Mouse (Mus musculus) heart, embryonic 13.5 days (tissue): Measurements from ENCODE around the gene Thoc6. TPM values are rescaled to one million over a fixed set of nuclear protein-coding genes. Genes with fewer than 3 reads are reported as not detected.
A peak's percentile ranks its signal among the peaks of the same experiment; 100 is the strongest.

Experiments used
- ATAC-seq: fragments of 200-750 bp; cut with Nextera tagmentation; 2 replicates; pipeline ENCODE4 v1.8.0; 2017; ENCODE audit warnings: moderate TSS enrichment; ENCODE audit not compliant: insufficient number of reproducible peaks, low FRiP score, low TSS enrichment; ENCODE audit errors: extremely low read depth
- H3K27ac ChIP-seq: fragments of 300-500 bp; sonication (generic); replicated peaks from 2 replicates; pipeline ENCODE4 v1.5.1; 2015; ENCODE audit warnings: moderate library complexity, mild to moderate bottlenecking, inconsistent platforms
- H3K27me3 ChIP-seq: fragments of 300-500 bp; sonication (generic); replicated peaks from 2 replicates; pipeline ENCODE4 v1.6.1; 2015; ENCODE audit warnings: mild to moderate bottlenecking, inconsistent platforms
- H3K36me3 ChIP-seq: fragments of 300-500 bp; sonication (generic); 2 replicates; pipeline ENCODE4 v1.6.1; 2015; ENCODE audit warnings: mild to moderate bottlenecking, inconsistent platforms
- H3K4me1 ChIP-seq: fragments of 300-500 bp; sonication (generic); 2 replicates; pipeline ENCODE4 v1.6.1; 2015; ENCODE audit warnings: inconsistent platforms
- H3K4me2 ChIP-seq: fragments of 300-500 bp; sonication (generic); 2 replicates; pipeline ENCODE4 v1.6.1; 2015; ENCODE audit warnings: inconsistent platforms, mild to moderate bottlenecking, moderate library complexity
- H3K4me3 ChIP-seq: fragments of 300-500 bp; sonication (generic); 2 replicates; pipeline ENCODE4 v1.5.1; 2015; ENCODE audit warnings: moderate library complexity, mild to moderate bottlenecking, inconsistent platforms
- H3K9ac ChIP-seq: fragments of 300-500 bp; sonication (generic); 2 replicates; pipeline ENCODE4 v1.6.1; 2015; ENCODE audit warnings: inconsistent platforms, mild to moderate bottlenecking, moderate library complexity
- H3K9me3 ChIP-seq: fragments of 300-500 bp; sonication (generic); 2 replicates; pipeline ENCODE4 v1.6.1; 2016; ENCODE audit warnings: inconsistent platforms
- WGBS: fragments of 180-500 bp; shearing (Covaris S2); methylation state at CpG from one replicate; pipeline ENCODE4 v1.1.7; 2015; ENCODE audit warnings: mixed read lengths; 5-methylcytosine and 5-hydroxymethylcytosine counted together
- polyA plus RNA-seq: library from polyadenylated mRNA; unstranded; fragments of >200 nt; fragmentation: Nextera tagmentation; extraction: Ambion mirVana; gene quantifications from 2 replicates; pipeline ENCODE4 v1.2.1, GENCODE M21; 2015

Gene Thoc6
- 32.4 and 37.3 TPM in 2 replicates for polyA plus RNA-seq

GRCm38 (mm10) chr17:23673424-23674073 lies at the start of gene Thoc6, which contains the start of gene Hcfc1r1:
TSS of gene Thoc6 (minus strand) at chr17:23673882.
TSS of gene Hcfc1r1 (plus strand) at chr17:23673596.
- H3K4me1 ChIP-seq = peaks cover 41% of the 10 kb centered on the region

GRCm38 (mm10) chr17:23722376-23723125 lies 48.9 kb upstream of the Thoc6 start, which contains the start of gene 1520401A03Rik:
TSS of gene 1520401A03Rik (minus strand) at chr17:23722783.
- H3K27me3 ChIP-seq = peaks cover 24% of the 10 kb centered on the region
- WGBS = 36% methylated on average over 7 of the region's 7 CpGs
- no peaks in the 10 kb centered on the region for H3K9me3 ChIP-seq
- peaks cover 13% of the 10 kb centered on the region for H3K4me1 ChIP-seq
- ATAC-seq = no peak
- H3K36me3 ChIP-seq = no peaks in the 10 kb centered on the region
- H3K4me3 ChIP-seq = no peak within 1 kb of the TSS
- H3K9ac ChIP-seq = 0 out of 2 replicates have a peak within 1 kb of the TSS, but pooled peaks have one; percentile 1
- no peak within 1 kb of the TSS for H3K27ac ChIP-seq
- no peak within 1 kb of the TSS for H3K4me2 ChIP-seq

More at GRCm38 (mm10) chr17:23673424-23674073, at the start of gene Thoc6, which contains the start of gene Hcfc1r1:
- Histone ChIP-seq H3K9me3 (no peaks in the 10 kb centered on the region), H3K4me2 (peak within 1 kb of the TSS; percentile 88), H3K36me3 (peaks cover 34% of the 10 kb centered on the region), H3K27ac (peak within 1 kb of the TSS; percentile 98), H3K27me3 (peaks cover 11% of the 10 kb centered on the region), H3K4me3 (peak within 1 kb of the TSS; percentile 79), H3K9ac (peak within 1 kb of the TSS; percentile 86)
- ATAC-seq = peak; percentile 83
- WGBS = under 1% methylated on average over 45 of the region's 45 CpGs

GRCm38 (mm10) chr17:23721886-23722285 lies 48.2 kb upstream of the Thoc6 start:
- H3K27me3 ChIP-seq = peaks cover 24% of the 10 kb centered on the region
- peaks cover 7% of the 10 kb centered on the region for H3K4me1 ChIP-seq
- 83% methylated on average over 2 of the region's 2 CpGs for WGBS
- H3K36me3 ChIP-seq = no peaks in the 10 kb centered on the region
- H3K9ac ChIP-seq = no peak overlapping the region
- no peaks in the 10 kb centered on the region for H3K9me3 ChIP-seq
- no peak overlapping the region for H3K4me3 ChIP-seq
- ATAC-seq = no peak
- H3K27ac ChIP-seq = no peak overlapping the region
- H3K4me2 ChIP-seq = no peak overlapping the region

- Histone ChIP-seq H3K36me3 (no peaks in the 10 kb centered on the region), H3K4me3 (no peak overlapping the region), H3K9me3 (no peaks in the 10 kb centered on the region), H3K4me2 (no peak overlapping the region), H3K9ac (no peak overlapping the region), H3K27me3 (peaks cover 27% of the 10 kb centered on the region), H3K4me1 (no peaks in the 10 kb centered on the region), H3K27ac (no peak overlapping the region)
- ATAC-seq = no peak
- WGBS = 23% methylated on average over 1 of the region's 1 CpGs
Measured at GRCm38 (mm10) chr17:23719455-23719854, 45.8 kb upstream of the Thoc6 start.

- H3K9ac ChIP-seq = no peak overlapping the region
- no peak for ATAC-seq
- H3K27ac ChIP-seq = no peak overlapping the region
- H3K4me3 ChIP-seq = no peak overlapping the region
- H3K4me2 ChIP-seq = no peak overlapping the region
- H3K27me3 ChIP-seq = peaks cover 42% of the 10 kb centered on the region
- no peaks in the 10 kb centered on the region for H3K36me3 ChIP-seq
- 50% methylated on average over 2 of the region's 2 CpGs for WGBS
- H3K9me3 ChIP-seq = no peaks in the 10 kb centered on the region
- no peaks in the 10 kb centered on the region for H3K4me1 ChIP-seq
Measured at GRCm38 (mm10) chr17:23717003-23717402, 43.3 kb upstream of the Thoc6 start.

GRCm38 (mm10) chr17:23706212-23706611 lies 32.5 kb upstream of the Thoc6 start:
- Histone ChIP-seq H3K27me3 (peaks cover 75% of the 10 kb centered on the region), H3K9ac (no peak overlapping the region), H3K4me3 (no peak overlapping the region), H3K9me3 (no peaks in the 10 kb centered on the region), H3K4me1 (no peaks in the 10 kb centered on the region), H3K27ac (no peak overlapping the region), H3K36me3 (no peaks in the 10 kb centered on the region), H3K4me2 (no peak overlapping the region)
- ATAC-seq = no peak
- WGBS = 0% methylated on average over 3 of the region's 3 CpGs

GRCm38 (mm10) chr17:23705525-23706104 lies 31.9 kb upstream of the Thoc6 start:
- peaks cover 77% of the 10 kb centered on the region for H3K27me3 ChIP-seq
- WGBS = 57% methylated on average over 7 of the region's 7 CpGs

GRCm38 (mm10) chr17:23704741-23705140 lies 31.1 kb upstream of the Thoc6 start:
- H3K9ac ChIP-seq = no peak overlapping the region
- H3K36me3 ChIP-seq = no peaks in the 10 kb centered on the region
- no peak overlapping the region for H3K4me2 ChIP-seq
- no peaks in the 10 kb centered on the region for H3K9me3 ChIP-seq
- H3K4me3 ChIP-seq = no peak overlapping the region
- H3K27me3 ChIP-seq = peaks cover 77% of the 10 kb centered on the region
- WGBS = 49% methylated on average over 7 of the region's 7 CpGs
- H3K4me1 ChIP-seq = 0 out of 2 replicates have a peak, but pooled peaks cover 2% of the 10 kb centered on the region
- no peak for ATAC-seq
- no peak overlapping the region for H3K27ac ChIP-seq

More at GRCm38 (mm10) chr17:23705525-23706104, 31.9 kb upstream of the Thoc6 start:
- Histone ChIP-seq H3K9ac (no peak overlapping the region), H3K9me3 (no peaks in the 10 kb centered on the region), H3K4me3 (no peak overlapping the region), H3K4me2 (no peak overlapping the region), H3K36me3 (no peaks in the 10 kb centered on the region), H3K27ac (no peak overlapping the region), H3K4me1 (no peaks in the 10 kb centered on the region)
- ATAC-seq = no peak

GRCm38 (mm10) chr17:23703301-23703700 lies 29.6 kb upstream of the Thoc6 start:
- H3K27me3 ChIP-seq = peaks cover 85% of the 10 kb centered on the region
- ATAC-seq = no peak

GRCm38 (mm10) chr17:23700079-23700478 lies 26.4 kb upstream of the Thoc6 start:
- ATAC-seq = peak; percentile 86
- no peaks in the 10 kb centered on the region for H3K9me3 ChIP-seq
- H3K27ac ChIP-seq = no peak overlapping the region
- H3K9ac ChIP-seq = peak overlapping the region; percentile 81
- H3K4me2 ChIP-seq = peak overlapping the region; percentile 100
- under 1% methylated on average over 28 of the region's 28 CpGs for WGBS
- peaks cover 10% of the 10 kb centered on the region for H3K4me1 ChIP-seq
- H3K36me3 ChIP-seq = no peaks in the 10 kb centered on the region
- H3K27me3 ChIP-seq = peaks cover 88% of the 10 kb centered on the region
- peak overlapping the region; percentile 76 for H3K4me3 ChIP-seq

More at GRCm38 (mm10) chr17:23703301-23703700, 29.6 kb upstream of the Thoc6 start:
- 73% methylated on average over 9 of the region's 9 CpGs for WGBS
- peaks cover 10% of the 10 kb centered on the region for H3K4me1 ChIP-seq
- H3K4me2 ChIP-seq = no peak overlapping the region
- H3K4me3 ChIP-seq = no peak overlapping the region
- no peaks in the 10 kb centered on the region for H3K36me3 ChIP-seq
- H3K9ac ChIP-seq = no peak overlapping the region
- H3K27ac ChIP-seq = no peak overlapping the region
- H3K9me3 ChIP-seq = no peaks in the 10 kb centered on the region
